Mouse (Mus musculus) neural tube, embryonic 14.5 days (tissue): ENCODE results near the gene Pet117. TPM values are rescaled to one million over a fixed set of nuclear protein-coding genes. Genes with fewer than 3 reads are reported as not detected.
"Not testable (repeated sequence)": the region's sequence is repeated elsewhere in the genome, so short reads cannot be mapped to it uniquely, and the experiment has no call there.

ENCODE experiments used
- ATAC-seq: fragments of 200-750 bp; cut with Nextera tagmentation; 2 replicates; pipeline ENCODE4 v1.8.0; 2017; ENCODE audit warnings: low read depth, mild to moderate bottlenecking, moderate TSS enrichment, moderate library complexity
- H3K27ac ChIP-seq: fragments of 300-500 bp; sonication (generic); 2 replicates; pipeline ENCODE4 v1.5.1; 2014; ENCODE audit warnings: low read depth, mild to moderate bottlenecking, control low read depth, low read length, moderate library complexity, mixed read lengths
- H3K27me3 ChIP-seq: fragments of 300-500 bp; sonication (generic); 2 replicates; pipeline ENCODE4 v1.6.1; 2014; ENCODE audit warnings: low read length; ENCODE audit not compliant: control insufficient read depth, insufficient read depth
- H3K36me3 ChIP-seq: fragments of 300-500 bp; sonication (generic); 2 replicates; pipeline ENCODE4 v1.6.1; 2014; ENCODE audit warnings: low read length, mixed read lengths; ENCODE audit not compliant: control insufficient read depth, insufficient read depth
- H3K4me1 ChIP-seq: fragments of 300-500 bp; sonication (generic); 2 replicates; pipeline ENCODE4 v1.6.1; 2014; ENCODE audit warnings: low read length; ENCODE audit not compliant: control insufficient read depth, insufficient read depth
- H3K4me2 ChIP-seq: fragments of 300-500 bp; sonication (generic); 2 replicates; pipeline ENCODE4 v1.6.1; 2014; ENCODE audit warnings: mild to moderate bottlenecking, low read depth, low read length, control low read depth
- H3K4me3 ChIP-seq: fragments of 300-500 bp; sonication (generic); 2 replicates; pipeline ENCODE4 v1.5.1; 2014; ENCODE audit warnings: low read depth, low read length, control low read depth, mixed read lengths
- H3K9ac ChIP-seq: fragments of 300-500 bp; sonication (generic); replicated peaks from 2 replicates; pipeline ENCODE4 v1.6.1; 2014; ENCODE audit warnings: low read depth, mild to moderate bottlenecking, control low read depth, low read length, mixed read lengths
- H3K9me3 ChIP-seq: fragments of 300-500 bp; sonication (generic); 2 replicates; pipeline ENCODE4 v1.6.1; 2016; ENCODE audit warnings: low read length; ENCODE audit not compliant: control insufficient read depth
- whole genome bisulfite sequencing: fragments of 180-500 bp; shearing (Covaris S2); extraction: QIAGEN DNeasy Blood & Tissue Kit; methylation state at CpG from one replicate; pipeline ENCODE4 v1.1.7; 2014; 5-methylcytosine and 5-hydroxymethylcytosine counted together
- polyA plus RNA-seq: library from polyadenylated mRNA; unstranded; fragments of >200 nt; fragmentation: Nextera tagmentation; extraction: Ambion mirVana; gene quantifications from 2 replicates; pipeline ENCODE4 v1.2.1, GENCODE M21; 2014

Gene Pet117
- polyA plus RNA-seq, 1 experiment from 2014 or later = not detected

DNA sequence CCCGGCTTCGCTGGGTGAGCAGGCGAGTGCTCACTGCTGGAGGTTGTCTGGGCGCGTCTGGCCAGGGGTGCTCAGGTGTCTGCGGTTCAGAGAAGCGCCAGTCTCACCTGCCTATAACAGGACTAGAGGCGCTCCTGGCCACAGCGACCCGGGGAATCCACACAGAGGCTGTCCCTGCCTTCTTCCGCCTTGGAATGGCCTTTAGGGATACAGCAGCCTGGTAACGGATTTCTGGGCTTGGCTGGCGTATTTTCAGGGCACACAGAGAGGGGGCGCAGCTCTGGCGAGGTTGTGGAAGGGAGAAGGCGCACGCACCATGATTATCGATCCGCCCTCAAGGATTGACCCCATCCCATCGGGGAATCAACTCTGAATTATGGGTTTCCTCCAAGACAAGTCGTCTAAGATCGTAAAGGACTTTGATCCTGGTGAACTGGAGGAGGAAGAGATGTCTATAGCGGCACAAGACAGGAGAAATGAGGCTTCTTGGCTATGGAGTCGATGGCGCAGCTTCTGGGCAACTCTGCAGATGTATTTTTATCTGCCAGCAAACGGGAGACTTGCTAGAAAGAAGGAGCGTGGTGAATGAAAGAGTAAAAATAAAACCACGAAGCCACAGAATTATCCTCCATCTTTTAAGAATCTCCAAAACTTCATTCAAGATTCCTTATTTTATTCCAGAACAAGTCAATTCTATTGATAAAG is 35.5 kb upstream of the Pet117 start:
- Histone ChIP-seq H3K27ac (no peak overlapping the region), H3K36me3 (no peaks in the 10 kb centered on the region), H3K4me1 (peaks cover 15% of the 10 kb centered on the region), H3K9me3 (no peaks in the 10 kb centered on the region), H3K27me3 (peaks cover 30% of the 10 kb centered on the region), H3K9ac (no peak overlapping the region), H3K4me2 (peak overlapping the region; percentile 44), H3K4me3 (peak overlapping the region; percentile 31)
- WGBS = 7% methylated on average over 28 of the region's 28 CpGs
- peak; percentile 32; the same call in 1 of the 2 replicates for ATAC-seq

DNA sequence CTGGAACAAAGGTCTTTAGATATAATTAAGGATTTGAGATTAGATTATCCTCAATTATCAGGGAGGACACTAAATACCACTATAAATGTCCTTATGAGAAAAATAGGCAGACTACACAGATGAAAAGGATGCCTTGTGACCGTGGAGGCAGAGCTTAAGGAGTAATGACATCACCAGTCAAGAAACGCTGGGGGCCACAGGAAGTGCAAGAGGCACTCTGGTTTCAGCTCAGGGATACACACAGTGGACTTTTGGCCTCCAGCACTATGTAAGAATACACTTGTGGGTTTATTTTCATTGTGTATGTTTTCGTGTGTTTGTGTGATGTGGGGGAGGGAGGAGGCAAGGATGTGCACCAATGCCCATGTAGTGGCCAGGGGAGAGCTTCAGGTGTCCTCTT is 31.6 kb upstream of the Pet117 start:
- Histone ChIP-seq H3K9me3 (no peaks in the 10 kb centered on the region), H3K9ac (no peak overlapping the region), H3K27ac (no peak overlapping the region), H3K27me3 (peaks cover 14% of the 10 kb centered on the region), H3K4me3 (no peak overlapping the region), H3K36me3 (no peaks in the 10 kb centered on the region), H3K4me2 (no peak overlapping the region), H3K4me1 (no peaks in the 10 kb centered on the region)
- no peak for ATAC-seq
- 77% methylated on average over 3 of the region's 3 CpGs for WGBS

GRCm38 (mm10) chr2:144337701-144338100 is 31.1 kb upstream of the Pet117 start:
- Histone ChIP-seq H3K27ac (no peak overlapping the region), H3K9me3 (no peaks in the 10 kb centered on the region), H3K9ac (no peak overlapping the region), H3K36me3 (no peaks in the 10 kb centered on the region), H3K4me2 (no peak overlapping the region), H3K4me1 (no peaks in the 10 kb centered on the region), H3K4me3 (no peak overlapping the region), H3K27me3 (peaks cover 13% of the 10 kb centered on the region)
- ATAC-seq = no peak
- WGBS = 76% methylated on average over 8 of the region's 8 CpGs

DNA sequence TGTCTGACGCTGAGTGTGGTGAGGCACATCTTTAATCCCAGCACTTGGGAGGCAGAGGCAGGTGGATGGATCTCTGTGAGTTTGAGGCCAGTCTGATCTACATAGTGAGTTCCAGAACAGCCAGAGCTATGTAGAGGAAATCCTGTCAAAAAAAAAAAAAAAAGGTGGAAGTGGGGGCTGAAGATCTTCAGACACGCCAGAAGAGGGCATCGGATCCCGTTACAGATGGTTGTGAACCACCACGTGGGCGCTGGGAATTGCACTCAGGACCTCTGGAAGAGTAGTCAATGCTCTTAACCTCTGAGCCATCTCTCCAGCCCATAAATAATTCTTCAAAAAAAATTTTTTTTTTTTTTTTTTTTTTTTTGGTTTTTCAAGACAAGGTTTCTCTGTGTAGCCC is 30.6 kb upstream of the Pet117 start:
- not testable (repeated sequence) for H3K9me3 ChIP-seq, H3K4me3 ChIP-seq, ATAC-seq, H3K27ac ChIP-seq, H3K27me3 ChIP-seq, H3K4me1 ChIP-seq, H3K4me2 ChIP-seq, H3K9ac ChIP-seq, H3K36me3 ChIP-seq
- WGBS = 84% methylated on average over 6 of the region's 6 CpGs

DNA sequence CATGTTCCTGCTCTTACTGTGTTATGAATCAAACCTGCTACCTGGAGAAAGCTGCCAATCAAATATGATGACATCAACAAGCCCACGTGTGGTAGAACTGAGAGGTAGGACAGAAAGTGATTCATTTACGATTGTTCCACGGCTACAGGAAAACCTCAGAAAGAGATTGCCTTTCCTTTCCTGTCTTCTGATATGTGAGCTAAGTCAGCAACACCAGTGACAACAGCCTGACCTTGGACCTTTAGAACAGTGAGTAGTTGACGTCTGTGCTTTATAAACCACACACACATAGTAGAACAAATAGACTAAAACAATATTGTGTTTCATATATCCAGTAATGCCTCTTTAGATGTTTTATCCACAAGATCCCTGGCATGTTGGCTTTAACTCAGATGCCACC is 25.6 kb upstream of the Pet117 start:
- Histone ChIP-seq H3K9me3 (no peaks in the 10 kb centered on the region), H3K4me3 (no peak overlapping the region), H3K4me1 (no peaks in the 10 kb centered on the region), H3K4me2 (no peak overlapping the region), H3K27ac (no peak overlapping the region), H3K36me3 (no peaks in the 10 kb centered on the region), H3K27me3 (no peaks in the 10 kb centered on the region), H3K9ac (no peak overlapping the region)
- ATAC-seq = no peak
- 85% methylated on average over 4 of the region's 4 CpGs for WGBS

DNA sequence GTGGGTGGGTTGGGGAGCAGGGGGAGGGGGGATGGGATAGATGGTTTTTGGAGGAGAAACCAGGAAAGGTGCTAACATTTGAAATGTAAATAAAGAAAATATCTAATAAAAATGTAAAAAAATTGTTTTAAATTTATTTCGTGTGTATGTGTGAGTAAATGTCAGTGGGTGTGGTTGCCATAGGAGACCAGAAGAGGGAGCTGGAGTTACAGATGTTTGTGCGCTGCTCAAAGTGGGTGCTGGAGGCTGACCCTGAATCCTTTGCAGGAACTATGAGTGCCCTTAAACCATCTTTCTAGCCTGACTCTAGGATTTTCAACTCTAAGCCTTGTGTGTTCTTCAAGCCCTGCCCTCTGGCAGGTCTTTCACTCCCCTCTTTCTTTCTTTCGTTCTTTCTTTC is 20.3 kb upstream of the Pet117 start:
- WGBS = 85% methylated on average over 3 of the region's 3 CpGs
- Histone ChIP-seq H3K36me3 (no peaks in the 10 kb centered on the region), H3K27me3 (no peaks in the 10 kb centered on the region), H3K4me1 (no peaks in the 10 kb centered on the region), H3K4me2 (no peak overlapping the region), H3K27ac (no peak overlapping the region), H3K9me3 (no peaks in the 10 kb centered on the region), H3K9ac (no peak overlapping the region), H3K4me3 (no peak overlapping the region)
- no peak for ATAC-seq

GRCm38 (mm10) chr2:144352843-144353242 is 16.0 kb upstream of the Pet117 start:
- no peak overlapping the region for H3K9ac ChIP-seq
- no peak overlapping the region for H3K4me2 ChIP-seq
- ATAC-seq = no peak
- no peaks in the 10 kb centered on the region for H3K9me3 ChIP-seq
- WGBS = 89% methylated on average over 11 of the region's 11 CpGs
- H3K4me3 ChIP-seq = no peak overlapping the region
- H3K4me1 ChIP-seq = no peaks in the 10 kb centered on the region
- no peaks in the 10 kb centered on the region for H3K27me3 ChIP-seq
- no peaks in the 10 kb centered on the region for H3K36me3 ChIP-seq
- H3K27ac ChIP-seq = no peak overlapping the region

- ATAC-seq = peak; percentile 91
- under 1% methylated on average over 41 of the region's 43 CpGs for WGBS
- H3K27me3 ChIP-seq = no peaks in the 10 kb centered on the region
- peak overlapping the region; percentile 78 for H3K9ac ChIP-seq
- H3K4me2 ChIP-seq = peak overlapping the region; percentile 88
- H3K4me3 ChIP-seq = peak overlapping the region; percentile 91
- peaks cover 7% of the 10 kb centered on the region; the same call in 1 of the 2 replicates for H3K36me3 ChIP-seq
- no peaks in the 10 kb centered on the region for H3K9me3 ChIP-seq
- H3K27ac ChIP-seq = peak overlapping the region; percentile 94
- 0 out of 2 replicates have a peak, but pooled peaks cover 5% of the 10 kb centered on the region for H3K4me1 ChIP-seq
Measured at GRCm38 (mm10) chr2:144369020-144369421, 225 bp downstream of the Pet117 start.

GRCm38 (mm10) chr2:144369511-144369910 is 715 bp downstream of the Pet117 start:
- H3K36me3 ChIP-seq = peaks cover 7% of the 10 kb centered on the region; the same call in 1 of the 2 replicates
- peak overlapping the region; percentile 78 for H3K9ac ChIP-seq
- peak overlapping the region; percentile 94 for H3K27ac ChIP-seq
- H3K27me3 ChIP-seq = no peaks in the 10 kb centered on the region
- no peaks in the 10 kb centered on the region for H3K9me3 ChIP-seq
- peak overlapping the region; percentile 88 for H3K4me2 ChIP-seq
- 0 out of 2 replicates have a peak, but pooled peaks cover 5% of the 10 kb centered on the region for H3K4me1 ChIP-seq
- WGBS = 2% methylated on average over 12 of the region's 12 CpGs
- 0 out of 2 replicates have a peak, but pooled peaks have one; percentile 22 for ATAC-seq
- H3K4me3 ChIP-seq = peak overlapping the region; percentile 91
